Mouse (Mus musculus): ENCODE measurements around the gene Pcbp2. TPM values are rescaled to one million over a fixed set of nuclear protein-coding genes. Genes with fewer than 3 reads are reported as not detected.

The Pcbp2 gene
- polyA plus RNA-seq, 1 experiment: 539 TPM

GRCm38 (mm10) chr15:102442490-102442889 is 27.8 kb upstream of the Pcbp2 start:
- peak; percentile 75 to 85 for DNase-seq
- no peak overlapping the region for H3K4me3 ChIP-seq (replicated peaks; ENCODE audit: insufficient read depth, low read depth, low read length)
- 51% methylated on average over 2 of the region's 2 CpGs for whole genome bisulfite sequencing
- no peaks in the 10 kb centered on the region for H3K4me1 ChIP-seq (ENCODE audit: control insufficient read depth, insufficient read depth, low read length)
- H3K27ac ChIP-seq (ENCODE audit: insufficient read depth, low read length): no peak overlapping the region
- TF ChIP-seq POLR2A (IDR thresholded peaks at IDR 0.05; ENCODE audit: borderline replicate concordance, insufficient read depth, low read length): no peak
- peak; percentile 71 for TF ChIP-seq CTCF (IDR thresholded peaks at IDR 0.05; ENCODE audit: borderline replicate concordance, insufficient read depth, low read depth, low read length)
- no peaks in the 10 kb centered on the region for H3K27me3 ChIP-seq (ENCODE audit: control insufficient read depth, insufficient read depth, low read length)

- Histone ChIP-seq H3K4me3 (replicated peaks; ENCODE audit: insufficient read depth, low read depth, low read length) (no peak within 1 kb of the TSS), H3K27me3 (ENCODE audit: control insufficient read depth, insufficient read depth, low read length) (no peaks in the 10 kb centered on the region), H3K27ac (ENCODE audit: insufficient read depth, low read length) (no peak within 1 kb of the TSS), H3K4me1 (ENCODE audit: control insufficient read depth, insufficient read depth, low read length) (no peaks in the 10 kb centered on the region)
- no peak for TF ChIP-seq CTCF (IDR thresholded peaks at IDR 0.05; ENCODE audit: borderline replicate concordance, insufficient read depth, low read depth, low read length)
- no peak for DNase-seq
- WGBS: 63% methylated on average over 8 of the region's 8 CpGs
Measured at GRCm38 (mm10) chr15:102445146-102445545, 25.2 kb upstream of the Pcbp2 start, which contains the start of gene Amhr2. TSS of gene Amhr2 (plus strand) at chr15:102445367.

- H3K27ac ChIP-seq (ENCODE audit: insufficient read depth, low read length): no peak overlapping the region
- H3K4me3 ChIP-seq (replicated peaks; ENCODE audit: insufficient read depth, low read depth, low read length): no peak overlapping the region
- no peaks in the 10 kb centered on the region for H3K27me3 ChIP-seq (ENCODE audit: control insufficient read depth, insufficient read depth, low read length)
- no peak for DNase-seq
- H3K4me1 ChIP-seq (ENCODE audit: control insufficient read depth, insufficient read depth, low read length): no peaks in the 10 kb centered on the region
- TF ChIP-seq POLR2A (IDR thresholded peaks at IDR 0.05; ENCODE audit: borderline replicate concordance, insufficient read depth, low read length): no peak
- TF ChIP-seq CTCF (IDR thresholded peaks at IDR 0.05; ENCODE audit: borderline replicate concordance, insufficient read depth, low read depth, low read length): no peak
- 62% methylated on average over 5 of the region's 6 CpGs for whole genome bisulfite sequencing
Measured at GRCm38 (mm10) chr15:102446448-102446847, 23.9 kb upstream of the Pcbp2 start.

- 50% methylated on average over 8 of the region's 8 CpGs for WGBS
- Histone ChIP-seq H3K27ac (ENCODE audit: insufficient read depth, low read length) (no peak overlapping the region), H3K27me3 (ENCODE audit: control insufficient read depth, insufficient read depth, low read length) (no peaks in the 10 kb centered on the region), H3K4me1 (ENCODE audit: control insufficient read depth, insufficient read depth, low read length) (no peaks in the 10 kb centered on the region; the same call in 1 of the 2 replicates), H3K4me3 (replicated peaks; ENCODE audit: insufficient read depth, low read depth, low read length) (no peak overlapping the region)
- no peak for DNase-seq
- no peak for TF ChIP-seq CTCF (IDR thresholded peaks at IDR 0.05; ENCODE audit: borderline replicate concordance, insufficient read depth, low read depth, low read length)
- TF ChIP-seq POLR2A (IDR thresholded peaks at IDR 0.05; ENCODE audit: borderline replicate concordance, insufficient read depth, low read length): no peak
Measured at GRCm38 (mm10) chr15:102449366-102449765, 21.0 kb upstream of the Pcbp2 start.

- Histone ChIP-seq H3K27ac (ENCODE audit: insufficient read depth, low read length) (no peak overlapping the region), H3K4me1 (ENCODE audit: control insufficient read depth, insufficient read depth, low read length) (no peaks in the 10 kb centered on the region; the same call in 1 of the 2 replicates), H3K27me3 (ENCODE audit: control insufficient read depth, insufficient read depth, low read length) (no peaks in the 10 kb centered on the region), H3K4me3 (replicated peaks; ENCODE audit: insufficient read depth, low read depth, low read length) (no peak overlapping the region)
- TF ChIP-seq CTCF (IDR thresholded peaks at IDR 0.05; ENCODE audit: borderline replicate concordance, insufficient read depth, low read depth, low read length): no peak
- no peak for TF ChIP-seq POLR2A (IDR thresholded peaks at IDR 0.05; ENCODE audit: borderline replicate concordance, insufficient read depth, low read length)
- no peak for DNase-seq
- WGBS: 37% methylated on average over 7 of the region's 7 CpGs
Measured at GRCm38 (mm10) chr15:102450928-102451327, 19.4 kb upstream of the Pcbp2 start.

- DNase-seq: peak in 1 of 2 experiments; percentile 35
- WGBS: 62% methylated on average over 26 of the region's 26 CpGs
- TF ChIP-seq CTCF (IDR thresholded peaks at IDR 0.05; ENCODE audit: borderline replicate concordance, insufficient read depth, low read depth, low read length): no peak
- no peak for TF ChIP-seq POLR2A (IDR thresholded peaks at IDR 0.05; ENCODE audit: borderline replicate concordance, insufficient read depth, low read length)
Measured at GRCm38 (mm10) chr15:102451666-102452430, 18.5 kb upstream of the Pcbp2 start.

GRCm38 (mm10) chr15:102455993-102456392 is 14.3 kb upstream of the Pcbp2 start:
- no peaks in the 10 kb centered on the region for H3K27me3 ChIP-seq (ENCODE audit: control insufficient read depth, insufficient read depth, low read length)
- peaks cover 6% of the 10 kb centered on the region for H3K4me1 ChIP-seq (ENCODE audit: control insufficient read depth, insufficient read depth, low read length)
- no peak for DNase-seq
- H3K4me3 ChIP-seq (replicated peaks; ENCODE audit: insufficient read depth, low read depth, low read length): no peak overlapping the region
- WGBS: 32% methylated on average over 6 of the region's 6 CpGs
- H3K27ac ChIP-seq (ENCODE audit: insufficient read depth, low read length): no peak overlapping the region
- no peak for TF ChIP-seq POLR2A (IDR thresholded peaks at IDR 0.05; ENCODE audit: borderline replicate concordance, insufficient read depth, low read length)
- peak; percentile 50; the same call in 1 of the 2 replicates for TF ChIP-seq CTCF (IDR thresholded peaks at IDR 0.05; ENCODE audit: borderline replicate concordance, insufficient read depth, low read depth, low read length)

More at GRCm38 (mm10) chr15:102451666-102452430, 18.5 kb upstream of the Pcbp2 start:
- Histone ChIP-seq H3K27ac (ENCODE audit: insufficient read depth, low read length) (no peak overlapping the region), H3K27me3 (ENCODE audit: control insufficient read depth, insufficient read depth, low read length) (no peaks in the 10 kb centered on the region), H3K4me3 (replicated peaks; ENCODE audit: insufficient read depth, low read depth, low read length) (no peak overlapping the region), H3K4me1 (ENCODE audit: control insufficient read depth, insufficient read depth, low read length) (no peaks in the 10 kb centered on the region; the same call in 1 of the 2 replicates)
